Mouse (Mus musculus) embryonic fibroblast, embryonic 13.5 days (primary cell): ENCODE data around the gene Fhl2.

Experiments used
- CTCF ChIP-seq: IDR thresholded peaks from 2 replicates; pipeline ENCODE4 v1.5.1; 2011; ENCODE audit warnings: mild to moderate bottlenecking, control low read depth, low read length, moderate library complexity, borderline replicate concordance; ENCODE audit not compliant: insufficient read depth
- POLR2A ChIP-seq: IDR thresholded peaks from 2 replicates; pipeline ENCODE4 v1.6.1; 2011; ENCODE audit warnings: low read depth, mild to moderate bottlenecking, control low read depth, low read length, moderate library complexity

DNA sequence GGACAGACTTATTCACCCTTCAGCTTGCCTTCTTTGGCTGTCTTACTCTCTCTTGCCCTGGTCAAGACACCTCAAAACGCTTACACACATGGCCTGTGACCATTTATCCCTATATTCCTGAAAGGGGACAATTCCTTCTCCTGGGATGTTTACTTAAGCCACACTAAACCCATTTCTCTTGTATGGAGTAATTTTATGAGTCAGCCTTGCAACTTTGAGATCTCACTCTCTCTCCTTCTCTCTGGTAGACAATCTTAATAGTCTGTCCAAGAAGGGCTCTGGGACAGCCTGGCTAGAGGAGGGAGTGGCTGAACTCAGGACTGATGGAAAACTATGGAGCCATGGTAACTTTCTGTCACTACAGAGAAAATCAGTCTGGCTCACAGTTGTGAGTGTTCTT lies 27.1 kb downstream of the Fhl2 start:
- TF ChIP-seq CTCF, result no peak
- TF ChIP-seq POLR2A, result no peak
